Comparison of ENCODE assay signal across 12 mouse cellular contexts in genomic region chr11:95325832-95326231, GRCm38 (mm10).
"Had no signal": no experiment of that assay in that cellular context is flagged by ENCODE, and none has a peak within 500 bp of the region (broad histone marks: within the 10 kb centered on the region; RNA-seq: fewer than 3 reads in every experiment).

No protein-coding gene starts in this region.

- H3K4me1 ChIP-seq: intestine, embryonic 15.5 days; limb, embryonic 12.5 days; stomach, embryonic 15.5 days had no signal

- ATAC-seq: intestine, embryonic 15.5 days had no signal

- DNase-seq: kidney, adult 18-20 months; kidney, postnatal 10 days; kidney, postnatal 4 days; midbrain, embryonic 14.5 days; thymus, postnatal 36 days had no signal

- H3K9ac ChIP-seq: intestine, embryonic 15.5 days; limb, embryonic 12.5 days; liver, embryonic 15.5 days; neural tube, embryonic 12.5 days; stomach, embryonic 15.5 days had no signal

- H3K27ac ChIP-seq: intestine, embryonic 15.5 days; layer of hippocampus, adult 2 months; limb, embryonic 12.5 days; liver, embryonic 15.5 days; midbrain, embryonic 10.5 days; neural tube, embryonic 12.5 days; stomach, embryonic 15.5 days had no signal

- H3K4me2 ChIP-seq: intestine, embryonic 15.5 days; limb, embryonic 12.5 days; liver, embryonic 15.5 days; neural tube, embryonic 12.5 days; stomach, embryonic 15.5 days had no signal

- H3K9me3 ChIP-seq: intestine, embryonic 15.5 days; limb, embryonic 12.5 days; liver, embryonic 15.5 days; midbrain, embryonic 10.5 days; neural tube, embryonic 12.5 days; stomach, embryonic 15.5 days had no signal

- H3K4me3 ChIP-seq: intestine, embryonic 15.5 days; layer of hippocampus, adult 2 months; limb, embryonic 12.5 days; liver, embryonic 15.5 days; midbrain, embryonic 10.5 days; neural tube, embryonic 12.5 days; stomach, embryonic 15.5 days had no signal

- H3K27me3 ChIP-seq: intestine, embryonic 15.5 days; limb, embryonic 12.5 days; liver, embryonic 15.5 days; stomach, embryonic 15.5 days had no signal

- H3K36me3 ChIP-seq: intestine, embryonic 15.5 days; limb, embryonic 12.5 days; liver, embryonic 15.5 days; midbrain, embryonic 10.5 days; neural tube, embryonic 12.5 days; stomach, embryonic 15.5 days had no signal
